8 mouse cellular contexts compared by ENCODE assay signal in genomic region chr13:110492296-110493001, GRCm38 (mm10).
DNase-seq lines count a peak whose midpoint lies in the region; ATAC-seq and TF ChIP-seq lines count a peak whose summit lies in the region.

No protein-coding gene starts in this region.

- no peak for TF ChIP-seq CTCF in midbrain, postnatal 0 days (IDR thresholded peaks at IDR 0.05)

- H3K4me2 ChIP-seq in heart, embryonic 12.5 days: no peak overlapping the region
- peak overlapping the region; percentile 38 for H3K4me2 ChIP-seq in forebrain, embryonic 14.5 days (ENCODE audit: low read length)
- peak overlapping the region; percentile 0; the same call in 1 of the 2 replicates for H3K4me2 ChIP-seq in midbrain, postnatal 0 days (ENCODE audit: low read depth, low read length, poor library complexity, severe bottlenecking)

- no peak overlapping the region for H3K4me3 ChIP-seq in heart, embryonic 10.5 days
- no peak overlapping the region for H3K4me3 ChIP-seq in heart, embryonic 12.5 days
- no peak overlapping the region for H3K4me3 ChIP-seq in forebrain, embryonic 14.5 days (ENCODE audit: low read depth, low read length)
- no peak overlapping the region for H3K4me3 ChIP-seq in midbrain, postnatal 0 days (ENCODE audit: low read depth, low read length)

- H3K4me1 ChIP-seq in heart, embryonic 10.5 days: peaks cover 8% of the 10 kb centered on the region
- H3K4me1 ChIP-seq in heart, embryonic 12.5 days (replicated peaks): peaks cover 15% of the 10 kb centered on the region
- H3K4me1 ChIP-seq in forebrain, embryonic 14.5 days (ENCODE audit: control insufficient read depth, insufficient read depth, low read length): peaks cover 5% of the 10 kb centered on the region
- no peaks in the 10 kb centered on the region for H3K4me1 ChIP-seq in midbrain, postnatal 0 days (ENCODE audit: insufficient read depth, low read length)

- peak; percentile 80 for DNase-seq in heart, embryonic 10.5 days (ENCODE audit: low spot score)
- DNase-seq in NIH3T3 (ENCODE audit: low read depth): peak; percentile 14
- peak; percentile 90 for DNase-seq in forebrain, embryonic 14.5 days (ENCODE audit: low spot score)
- DNase-seq in midbrain, postnatal 0 days (ENCODE audit: low spot score): peak; percentile 85
- DNase-seq in gastrocnemius, postnatal 10 days: no peak
- no peak for DNase-seq in urinary bladder, postnatal 36 days (ENCODE audit: low spot score in 2 of 2)
- DNase-seq in left cerebral cortex, adult 11 months (ENCODE audit: low spot score): no peak

- ATAC-seq in heart, embryonic 12.5 days (ENCODE audit: insufficient number of reproducible peaks, low FRiP score): no peak
- peak; percentile 95 for ATAC-seq in forebrain, embryonic 14.5 days
- peak; percentile 89 for ATAC-seq in midbrain, postnatal 0 days (ENCODE audit: low FRiP score)

- H3K27me3 ChIP-seq in heart, embryonic 10.5 days (ENCODE audit: insufficient read depth, poor library complexity, severe bottlenecking): no peaks in the 10 kb centered on the region
- H3K27me3 ChIP-seq in heart, embryonic 12.5 days (replicated peaks): no peaks in the 10 kb centered on the region
- H3K27me3 ChIP-seq in forebrain, embryonic 14.5 days (replicated peaks; ENCODE audit: control insufficient read depth, insufficient read depth, low read length): no peaks in the 10 kb centered on the region
- no peaks in the 10 kb centered on the region for H3K27me3 ChIP-seq in midbrain, postnatal 0 days (ENCODE audit: insufficient read depth, low read length)

- no peak overlapping the region for H3K9ac ChIP-seq in heart, embryonic 12.5 days
- H3K9ac ChIP-seq in forebrain, embryonic 14.5 days (ENCODE audit: low read length): peak overlapping the region; percentile 2; the same call in 1 of the 2 replicates
- H3K9ac ChIP-seq in midbrain, postnatal 0 days (replicated peaks; ENCODE audit: low read length, poor library complexity, severe bottlenecking): no peak overlapping the region

- H3K27ac ChIP-seq in heart, embryonic 10.5 days: peak overlapping the region; percentile 64
- no peak overlapping the region for H3K27ac ChIP-seq in heart, embryonic 12.5 days (ENCODE audit: poor library complexity, severe bottlenecking)
- peak overlapping the region; percentile 35; the same call in 1 of the 2 replicates for H3K27ac ChIP-seq in forebrain, embryonic 14.5 days (ENCODE audit: low read depth, low read length)
- 0 out of 2 replicates have a peak overlapping the region, but pooled peaks have one; percentile 19 for H3K27ac ChIP-seq in midbrain, postnatal 0 days (ENCODE audit: low read depth, low read length)

- WGBS in heart, embryonic 10.5 days: 51% methylated on average over 9 of the region's 9 CpGs
- WGBS in heart, embryonic 12.5 days: 52% methylated on average over 9 of the region's 9 CpGs
- 19% methylated on average over 9 of the region's 9 CpGs for WGBS in forebrain, embryonic 14.5 days
- 24% methylated on average over 9 of the region's 9 CpGs for WGBS in midbrain, postnatal 0 days

- H3K9me3 ChIP-seq in heart, embryonic 10.5 days: no peaks in the 10 kb centered on the region
- no peaks in the 10 kb centered on the region for H3K9me3 ChIP-seq in heart, embryonic 12.5 days (replicated peaks)
- no peaks in the 10 kb centered on the region for H3K9me3 ChIP-seq in forebrain, embryonic 14.5 days (replicated peaks; ENCODE audit: control insufficient read depth, low read length)
- no peaks in the 10 kb centered on the region for H3K9me3 ChIP-seq in midbrain, postnatal 0 days (ENCODE audit: low read length)

- H3K36me3 ChIP-seq in heart, embryonic 10.5 days: no peaks in the 10 kb centered on the region
- H3K36me3 ChIP-seq in heart, embryonic 12.5 days: no peaks in the 10 kb centered on the region
- H3K36me3 ChIP-seq in forebrain, embryonic 14.5 days (ENCODE audit: control insufficient read depth, insufficient read depth, low read length): no peaks in the 10 kb centered on the region
- H3K36me3 ChIP-seq in midbrain, postnatal 0 days (ENCODE audit: insufficient read depth, low read length): no peaks in the 10 kb centered on the region

Comparison
In these comparisons a context has a peak if more than half of its experiments do, and no peak if none do; other contexts are left out.
1. DNase-seq: peak in heart, embryonic 10.5 days (single experiment), NIH3T3 (single experiment), forebrain, embryonic 14.5 days (single experiment) and midbrain, postnatal 0 days (single experiment); none in gastrocnemius, postnatal 10 days (single experiment), urinary bladder, postnatal 36 days (0 of 2) and left cerebral cortex, adult 11 months (single experiment).